Mouse (Mus musculus) mouse trophoblast stem cell (cell line): ENCODE results near the gene Tmem165.

Experiments used
- in situ Hi-C, 2 experiments: fragments of 300-500 bp; cut with MseI, MboI; formaldehyde crosslinking; loops; 2 replicates in 1 of 2; 3 replicates in 1 of 2; pipeline ENCODE4 v1.15.1; 2025

The Tmem165 gene

GRCm38 (mm10) chr5:76171039-76171438 lies 12.6 kb upstream of the Tmem165 start:
- in situ Hi-C loops = no loop called here

DNA sequence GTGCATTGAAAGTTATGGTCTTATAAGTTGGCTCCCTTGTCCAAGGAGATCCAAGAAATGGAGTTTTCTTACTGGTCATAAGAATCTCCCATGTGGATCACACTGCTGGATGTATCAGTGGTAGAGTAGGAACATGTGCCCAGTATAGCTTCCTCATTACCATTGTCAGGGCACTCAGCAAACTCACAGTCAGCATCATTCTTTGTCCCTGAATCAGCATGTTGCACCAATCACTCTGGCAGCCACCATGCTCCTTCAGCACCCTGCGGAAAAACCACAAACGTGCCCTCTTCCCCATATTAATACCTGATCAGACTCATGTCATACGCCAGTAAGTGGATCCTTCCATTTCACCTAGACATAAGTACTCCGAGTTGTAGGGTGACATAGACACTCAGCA lies 8.6 kb upstream of the Tmem165 start:
- in situ Hi-C loops = no loop called here

GRCm38 (mm10) chr5:76176411-76176810 lies 7.3 kb upstream of the Tmem165 start:
- in situ Hi-C loops = no loop called here

DNA sequence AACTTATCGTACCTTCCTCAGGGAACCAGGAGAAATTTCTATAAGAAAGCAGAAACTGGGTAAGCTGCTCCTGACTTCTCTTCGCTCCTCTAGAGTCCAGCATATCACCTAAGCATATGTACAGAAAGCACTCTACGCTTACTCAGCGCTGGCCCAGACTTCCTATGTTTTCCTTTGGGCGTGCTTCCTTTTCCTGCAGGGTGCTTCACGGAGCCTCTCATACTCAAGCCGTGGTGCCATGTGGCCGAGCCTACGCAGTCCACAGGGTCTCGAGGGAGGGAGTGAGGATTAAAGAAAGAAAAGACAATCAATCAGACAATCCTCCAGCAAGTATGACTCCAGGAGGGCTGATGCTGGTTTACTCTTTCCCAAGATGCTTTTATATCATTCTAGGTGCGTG lies 6.8 kb upstream of the Tmem165 start:
- in situ Hi-C loops = no loop called here

DNA sequence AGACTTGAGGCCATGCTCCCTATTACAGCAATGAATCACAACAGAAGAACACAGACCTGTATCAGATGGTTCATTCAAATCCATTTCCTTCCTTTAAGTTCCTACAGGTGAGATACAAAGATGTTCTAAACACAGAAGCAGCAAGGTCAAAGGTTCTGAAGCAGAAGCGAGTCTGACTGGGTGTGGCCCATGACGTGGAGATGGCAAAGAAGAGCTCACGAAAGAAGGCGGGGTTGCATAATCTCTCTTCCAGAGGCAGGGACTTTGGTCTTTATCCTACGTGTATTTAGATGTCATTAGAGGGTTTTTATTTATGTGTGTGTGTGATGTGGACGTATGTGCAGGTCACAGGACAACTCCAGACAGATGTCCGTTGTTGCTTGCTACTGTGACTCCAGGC lies 6.0 kb upstream of the Tmem165 start:
- in situ Hi-C loops = no loop called here

DNA sequence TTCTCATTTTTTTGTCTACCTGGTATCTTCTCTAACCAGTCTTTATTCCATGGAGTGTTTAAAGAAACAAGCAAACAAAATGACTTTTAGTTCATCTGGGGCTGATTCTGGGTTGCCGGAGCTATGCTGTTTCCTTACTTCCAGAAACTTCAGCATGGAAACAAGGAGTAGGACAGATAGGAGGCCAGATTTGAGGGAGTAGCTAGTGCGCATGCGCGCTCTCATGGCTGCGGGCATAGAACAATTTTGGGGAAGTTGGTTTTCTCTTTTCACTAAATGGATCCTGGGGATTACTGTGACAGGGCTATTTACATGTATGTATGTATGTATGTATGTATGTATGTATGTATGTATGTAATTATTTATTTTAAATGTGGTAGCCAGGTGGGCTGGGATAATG lies 4.5 kb upstream of the Tmem165 start:
- in situ Hi-C loops = no loop called here

DNA sequence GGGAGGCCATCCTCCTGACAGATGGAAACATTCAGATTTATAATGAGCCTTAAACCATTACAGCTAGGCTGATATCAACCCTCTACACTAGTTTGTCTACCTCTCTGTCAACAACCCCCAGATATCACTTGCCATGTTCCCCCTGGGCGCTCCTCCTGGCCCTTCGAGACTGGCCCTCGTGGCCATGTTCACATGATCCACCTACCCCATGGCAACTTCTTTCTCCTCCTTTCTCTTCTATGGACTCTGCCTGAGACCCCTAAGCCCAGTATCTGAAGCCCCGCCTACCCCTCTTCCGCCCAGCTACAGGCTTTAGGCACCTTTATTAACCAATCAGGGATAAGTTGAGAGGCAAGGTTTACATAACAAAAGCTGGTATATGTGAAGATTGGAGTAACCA lies 3.9 kb upstream of the Tmem165 start:
- in situ Hi-C loops = no loop called here

DNA sequence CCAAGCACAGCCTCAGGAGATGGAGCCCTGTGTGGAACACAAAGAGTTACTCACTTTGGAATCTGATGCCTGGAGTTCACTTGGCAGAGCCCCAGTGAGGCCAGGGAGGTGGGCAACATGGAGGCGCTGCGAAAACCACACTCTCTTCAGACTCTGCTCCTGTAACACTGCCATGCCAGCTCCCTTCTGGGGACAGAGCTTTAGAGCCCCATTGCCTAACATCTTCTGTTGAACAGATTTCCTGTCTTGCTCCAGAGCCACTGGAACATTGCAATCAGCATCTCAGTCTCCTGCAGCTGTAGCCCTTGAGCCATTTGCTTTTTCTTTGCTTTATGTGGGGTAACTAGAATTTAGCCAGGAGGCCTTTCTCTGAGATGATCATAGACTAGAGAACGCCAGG lies 1.4 kb upstream of the Tmem165 start:
- in situ Hi-C loops = no loop called here

DNA sequence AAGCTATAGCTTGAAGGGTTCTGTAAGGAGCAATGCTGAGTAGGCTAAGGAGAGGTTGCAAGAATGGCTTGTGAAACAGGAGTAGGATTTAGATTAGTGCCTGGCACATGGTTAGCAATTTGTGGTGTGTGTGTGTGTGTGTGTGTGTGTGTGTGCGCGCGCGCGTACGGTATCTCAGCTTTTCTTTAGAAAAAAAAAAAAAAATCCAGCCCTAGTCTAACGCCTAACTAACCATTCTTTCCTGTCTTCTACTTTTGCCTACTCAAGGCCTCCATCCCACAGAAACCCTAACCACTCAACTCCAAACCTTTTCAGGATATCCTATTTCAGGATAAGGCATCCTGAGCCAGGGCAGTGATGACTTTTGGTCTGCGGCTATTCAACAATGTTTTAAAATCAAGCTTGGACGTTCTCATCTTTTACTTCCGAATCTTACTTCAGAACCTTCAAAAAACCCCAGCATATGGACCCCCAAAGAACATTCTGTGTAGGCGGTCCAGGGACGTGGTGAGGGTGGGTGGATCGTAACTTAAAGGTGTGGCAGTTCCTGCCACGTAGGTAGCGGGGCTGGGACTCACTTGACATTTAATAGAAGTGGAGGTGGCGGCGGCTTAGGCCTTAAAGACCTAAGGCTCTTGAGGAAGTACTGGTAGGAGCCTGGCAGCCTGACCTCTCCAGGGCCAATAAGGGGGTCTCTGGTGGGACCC lies 484 bp upstream of the Tmem165 start:
- in situ Hi-C loops = no loop called here

DNA sequence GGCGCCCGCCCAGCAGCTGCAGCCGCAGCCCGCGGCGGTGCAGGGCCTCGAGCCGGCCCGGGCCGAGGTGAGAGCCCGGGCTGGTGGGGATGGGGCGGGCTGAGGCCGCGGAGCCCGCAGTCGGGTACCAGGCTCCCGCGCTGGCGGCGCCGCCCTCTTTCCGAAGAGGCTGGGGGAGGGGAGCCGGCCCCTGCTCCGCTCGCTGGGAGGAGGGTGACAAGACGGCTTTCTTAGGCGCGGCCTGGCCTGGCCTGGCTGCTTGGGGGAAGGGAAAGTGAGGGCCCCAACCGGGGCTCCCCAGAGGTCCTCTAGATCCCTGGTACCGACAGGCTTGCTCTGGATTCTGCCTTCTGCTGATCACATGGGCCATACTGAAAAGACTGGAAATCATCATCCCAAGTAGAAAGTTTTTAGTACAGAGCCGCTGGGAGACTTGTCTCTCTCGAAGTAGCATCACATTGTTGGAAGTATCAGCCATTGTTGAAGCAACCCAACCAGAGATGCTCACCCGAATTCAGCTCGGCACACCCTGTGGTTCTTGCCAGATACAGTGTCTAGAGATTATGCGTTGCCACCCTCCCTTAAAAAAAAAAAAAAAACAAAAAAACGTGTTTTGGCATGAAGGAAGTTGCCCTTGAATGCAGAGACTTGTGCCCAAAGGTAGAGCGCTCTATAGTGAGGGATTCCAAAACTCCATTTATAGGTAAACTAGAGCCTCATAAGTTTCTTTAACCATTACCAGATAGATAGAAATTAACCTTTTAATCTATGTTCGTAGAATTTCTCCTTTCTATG lies 803 bp downstream of the Tmem165 start:
- in situ Hi-C loops = no loop called here

DNA sequence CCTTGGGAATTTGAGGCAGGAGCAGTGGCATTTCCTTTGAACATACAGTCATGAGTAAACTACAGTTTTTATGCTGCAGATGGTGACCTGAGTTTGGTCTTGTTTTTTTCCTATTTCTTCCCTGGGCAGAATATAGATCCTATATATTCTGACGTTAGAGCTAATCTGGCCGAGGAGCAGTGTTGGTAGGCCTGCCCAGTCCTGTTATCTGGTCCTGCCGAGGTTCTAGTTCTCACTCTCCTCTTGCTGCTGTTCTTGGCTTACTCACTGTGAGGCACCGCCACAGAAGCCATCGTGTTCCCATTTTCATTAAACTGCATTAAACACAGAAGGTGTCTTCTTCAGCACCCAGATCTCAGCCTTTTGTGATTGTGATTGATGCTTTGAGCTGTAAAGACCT lies 4.2 kb downstream of the Tmem165 start:
- in situ Hi-C loops = no loop called here

- in situ Hi-C loops = no loop called here
These were observed 6.9 kb downstream of the Tmem165 start for GRCm38 (mm10) chr5:76190609-76191008.

- in situ Hi-C loops = no loop called here
These were observed 9.4 kb downstream of the Tmem165 start for GRCm38 (mm10) chr5:76193075-76193474.

DNA sequence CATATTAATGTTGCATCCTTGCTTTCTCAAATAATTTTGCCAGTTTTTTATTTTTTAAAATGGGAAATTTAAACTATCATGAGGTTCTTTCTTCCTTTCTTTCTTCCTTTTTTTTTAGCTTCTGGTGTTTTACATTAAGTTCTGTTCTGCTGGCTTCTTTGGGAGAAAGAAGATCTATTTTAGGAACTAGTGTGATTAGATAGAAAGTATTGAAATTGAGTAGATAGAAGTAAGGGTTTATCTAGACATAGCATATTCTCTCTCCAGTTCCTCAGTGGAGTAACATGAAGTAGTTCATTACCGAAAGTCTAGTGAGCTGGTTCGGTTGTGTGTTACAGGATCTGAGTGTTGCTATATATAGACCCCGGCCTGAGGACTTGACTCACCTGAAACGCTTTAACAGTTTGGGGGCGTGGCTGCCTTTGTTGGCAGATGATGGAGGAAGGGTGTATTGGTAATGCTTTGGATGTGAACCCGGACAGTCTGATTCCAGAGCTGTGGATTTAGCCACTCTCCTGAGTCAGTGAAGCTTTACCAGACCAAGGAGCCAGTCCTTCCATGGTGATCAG lies 10.8 kb downstream of the Tmem165 start:
- in situ Hi-C loops = no loop called here

DNA sequence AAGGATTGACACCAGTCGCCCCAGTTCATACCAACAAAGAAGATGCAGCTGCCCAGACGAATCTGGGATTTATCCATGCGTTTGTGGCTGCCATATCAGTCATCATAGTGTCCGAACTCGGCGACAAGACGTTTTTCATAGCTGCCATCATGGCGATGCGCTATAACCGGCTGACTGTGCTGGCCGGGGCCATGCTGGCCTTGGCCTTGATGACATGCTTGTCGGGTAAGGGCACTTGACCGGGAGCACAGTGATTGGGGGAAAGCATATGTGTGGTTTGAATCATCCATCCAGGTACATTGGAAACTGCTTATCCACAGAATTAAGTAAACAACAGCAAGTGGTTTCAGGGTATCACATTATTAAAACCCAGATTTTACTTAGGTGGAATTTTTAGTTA lies 15.7 kb downstream of the Tmem165 start:
- in situ Hi-C loops = no loop called here

- in situ Hi-C loops = no loop called here
These were observed 19.5 kb downstream of the Tmem165 start for GRCm38 (mm10) chr5:76203171-76203570.

- in situ Hi-C loops = no loop called here
These were observed 22.2 kb downstream of the Tmem165 start for GRCm38 (mm10) chr5:76205886-76206285.

- in situ Hi-C loops = no loop called here
These were observed 24.4 kb downstream of the Tmem165 start for GRCm38 (mm10) chr5:76208066-76208465.

- in situ Hi-C loops = no loop called here
These were observed 33.0 kb downstream of the Tmem165 start for GRCm38 (mm10) chr5:76216691-76217090.

DNA sequence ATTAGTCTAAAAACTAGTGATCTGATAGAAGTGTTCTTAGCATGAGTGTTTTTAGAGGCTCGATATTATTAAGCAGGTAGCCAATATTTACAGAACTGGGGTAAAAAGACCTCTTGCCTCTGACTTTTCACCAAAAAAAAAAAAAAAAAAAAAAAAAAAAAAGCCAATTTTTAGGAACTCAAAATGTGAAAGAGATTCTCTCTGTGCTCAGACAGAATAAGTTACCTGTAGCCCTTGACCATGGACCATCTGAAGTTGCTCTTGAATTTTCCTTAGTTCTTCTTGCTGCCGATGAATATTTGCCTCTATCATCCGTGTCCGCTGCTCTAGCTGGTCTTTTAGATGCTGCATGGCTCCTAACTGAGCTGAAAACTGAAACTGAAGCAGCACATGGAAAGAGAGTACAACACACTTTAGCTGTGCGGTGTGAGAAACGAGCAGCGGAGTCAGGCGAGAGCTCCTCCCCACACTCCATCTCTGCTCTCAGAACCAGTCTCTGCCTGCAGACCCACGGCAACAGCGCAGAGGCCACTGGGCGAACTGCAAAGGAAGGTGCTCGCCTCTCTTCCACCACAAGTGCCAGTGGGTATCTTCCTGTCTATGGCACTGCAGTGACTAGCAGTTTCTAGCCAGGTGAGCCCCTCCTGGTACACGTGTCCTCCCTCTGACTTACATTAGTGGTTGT lies 47.6 kb downstream of the Tmem165 start:
- in situ Hi-C loops = no loop called here

- in situ Hi-C loops = no loop called here
These were observed 59.6 kb downstream of the Tmem165 start for GRCm38 (mm10) chr5:76243274-76243673.

GRCm38 (mm10) chr5:76243929-76244328 lies 60.2 kb downstream of the Tmem165 start:
- in situ Hi-C loops = no loop called here
